Mouse (Mus musculus): ENCODE measurements around the gene Gm20716.

The Gm20716 gene

DNA sequence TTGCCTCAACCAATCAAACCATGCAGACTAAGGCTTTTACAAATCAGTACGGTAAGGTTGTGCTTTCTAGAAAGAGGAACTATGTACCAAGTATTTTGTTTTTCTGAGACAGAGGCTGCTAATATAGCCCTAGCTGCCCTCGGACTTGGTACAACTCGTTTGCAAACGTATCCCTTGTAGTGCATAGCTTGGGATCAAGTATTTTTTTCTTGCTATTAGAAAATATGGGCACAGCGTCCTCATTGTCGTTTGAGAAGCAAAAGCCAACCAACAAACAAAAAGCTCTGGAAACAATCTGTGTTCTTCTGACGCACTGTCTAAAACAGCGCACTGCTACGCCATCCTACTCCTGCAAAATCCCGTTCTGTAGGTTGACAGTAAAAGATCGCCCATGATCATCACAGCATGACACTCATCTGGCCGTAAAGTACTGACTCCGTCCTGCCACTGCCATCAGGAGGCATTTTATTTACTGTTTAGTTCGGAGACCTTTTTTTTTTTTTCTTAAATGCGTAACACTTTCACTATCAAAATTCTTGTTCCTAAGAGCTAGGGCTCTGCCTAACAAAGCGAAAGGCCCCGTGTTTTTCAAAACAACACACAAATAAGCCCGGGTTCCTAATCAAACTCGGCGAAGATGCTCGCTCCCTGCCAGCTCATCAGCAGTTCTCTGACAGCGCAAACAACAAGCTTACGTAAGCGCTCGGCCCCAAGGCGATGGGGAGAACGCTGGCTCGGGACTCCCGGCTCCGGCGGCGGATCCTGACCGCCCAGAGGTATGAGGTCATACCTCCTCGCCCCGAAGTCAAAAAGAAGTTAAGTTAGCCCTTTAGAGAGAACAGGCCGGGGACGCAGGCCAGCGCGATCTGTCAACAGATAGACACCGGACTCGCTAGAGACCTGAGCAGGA is 793 bp downstream of the Gm20716 start:
- DNase-seq (ENCODE audit: low spot score), result peak; percentile 56

DNA sequence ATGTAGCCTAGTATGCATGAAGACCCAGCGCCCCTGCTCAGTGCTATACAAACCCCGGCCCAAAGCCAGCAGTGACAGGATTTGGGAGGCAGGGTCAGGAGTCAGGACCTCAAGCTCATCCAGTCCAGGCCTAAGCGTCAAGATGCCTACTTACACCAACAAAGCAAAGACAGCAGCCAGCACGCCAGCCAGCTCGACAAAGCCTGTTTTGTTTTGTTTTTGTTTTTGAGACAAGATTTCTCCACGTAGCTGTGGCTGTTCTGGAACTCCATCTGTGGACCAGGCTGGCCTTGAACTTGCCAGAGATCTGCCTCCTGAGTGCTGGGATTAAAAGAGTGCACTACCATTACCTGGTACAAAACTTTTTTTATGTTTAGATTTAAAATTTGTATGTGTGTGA is 6.8 kb downstream of the Gm20716 start:
- no peak for DNase-seq (ENCODE audit: low spot score)

DNA sequence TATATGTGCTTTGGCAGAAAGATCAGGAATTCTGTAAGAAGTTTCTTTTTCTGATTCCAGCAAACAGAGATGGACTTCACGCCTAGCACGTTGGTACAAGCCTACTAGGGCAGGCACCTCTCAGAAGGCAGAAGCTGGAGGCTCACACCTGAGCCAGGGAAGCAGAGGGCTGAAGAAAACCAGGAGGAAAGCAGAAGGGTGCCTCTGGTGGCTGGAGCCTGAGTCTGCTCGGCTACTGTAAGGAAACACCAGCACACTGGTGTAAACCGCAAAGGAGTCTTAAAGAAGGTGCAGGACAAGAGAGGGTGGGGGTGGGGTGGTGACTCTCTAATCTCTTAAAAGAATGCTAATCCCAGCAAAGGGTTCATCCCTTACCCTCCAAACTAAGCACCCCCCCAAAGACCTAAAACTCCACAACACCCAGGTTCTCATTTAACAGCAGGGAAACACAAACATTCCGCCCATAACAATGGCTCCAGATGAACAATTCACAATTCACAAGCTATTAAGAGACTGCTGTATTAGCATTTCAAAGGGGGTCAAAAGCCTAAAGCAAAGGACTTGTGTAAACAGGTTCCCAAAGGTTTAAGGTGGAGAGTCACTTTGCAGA is 16.3 kb downstream of the Gm20716 start:
- no peak for DNase-seq (ENCODE audit: low spot score)

DNA sequence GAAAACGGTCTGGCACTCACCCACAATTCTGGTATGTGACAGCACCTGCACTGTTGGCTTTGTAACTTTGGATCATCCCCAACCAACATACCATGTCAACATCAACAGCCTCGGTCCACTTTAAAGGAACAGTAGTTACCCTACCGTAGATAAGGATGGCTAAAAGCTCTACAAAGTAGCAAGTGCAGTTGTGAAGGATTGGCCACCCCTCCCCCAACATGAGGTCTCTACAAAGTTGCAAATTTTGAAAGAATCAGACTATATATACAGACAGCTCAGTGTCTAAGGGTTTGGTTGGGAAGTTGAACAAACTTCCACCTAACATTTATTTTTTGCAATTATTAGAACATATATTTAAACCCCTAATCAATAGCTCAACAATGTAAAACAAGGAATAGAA is 22.3 kb downstream of the Gm20716 start:
- DNase-seq (ENCODE audit: low spot score), result peak; percentile 80

DNA sequence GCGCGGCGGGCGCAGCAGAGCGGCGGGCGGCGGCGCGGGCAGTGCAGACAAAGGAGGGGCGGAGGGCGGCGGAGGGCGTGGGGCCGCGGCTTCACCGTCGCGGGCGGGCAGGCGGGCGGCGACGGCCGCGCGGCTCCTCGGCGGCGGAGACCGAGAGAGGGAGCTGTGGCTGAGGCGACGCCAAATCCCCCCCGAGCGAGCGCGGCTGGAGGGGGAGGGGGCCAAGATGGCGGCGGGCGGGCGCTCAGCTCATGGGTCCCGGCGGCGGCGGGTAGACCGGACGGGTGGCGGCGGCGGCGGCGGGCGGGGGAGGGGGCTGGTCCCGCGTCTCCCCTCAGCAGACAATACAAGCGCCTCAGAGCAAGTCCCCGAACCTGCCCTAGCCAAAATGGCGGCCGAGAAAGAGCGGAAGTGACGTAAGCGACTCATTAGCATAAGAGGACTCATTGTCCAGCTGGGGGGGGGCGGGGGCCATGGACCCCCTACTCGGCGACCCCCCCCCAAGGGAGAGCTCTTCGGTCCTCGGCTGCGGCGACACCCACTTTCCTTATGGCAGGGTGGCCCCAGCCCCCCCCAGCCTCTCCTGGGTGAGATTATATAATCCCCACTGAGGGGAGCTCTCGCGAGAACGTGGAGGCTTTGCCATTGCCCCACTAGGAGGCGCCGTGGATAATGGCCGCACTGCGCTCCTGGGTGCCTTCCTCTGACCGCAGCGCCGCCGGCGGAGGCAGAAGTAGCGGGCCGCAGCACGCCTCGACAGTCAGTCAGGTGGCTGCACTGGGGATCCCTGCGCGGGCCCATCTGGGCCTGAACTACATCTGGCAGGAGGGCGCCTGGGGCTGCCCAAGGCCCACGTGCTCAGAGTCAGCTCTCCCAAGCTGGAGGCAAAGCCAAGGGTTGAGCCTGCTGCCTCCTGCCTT is 23.2 kb downstream of the Gm20716 start, which contains the start of gene Adnp:
Gene Adnp (minus strand): TSS at position 388 of the 920 bp plus-strand sequence.
- DNase-seq (ENCODE audit: low spot score), result peak; percentile 97

DNA sequence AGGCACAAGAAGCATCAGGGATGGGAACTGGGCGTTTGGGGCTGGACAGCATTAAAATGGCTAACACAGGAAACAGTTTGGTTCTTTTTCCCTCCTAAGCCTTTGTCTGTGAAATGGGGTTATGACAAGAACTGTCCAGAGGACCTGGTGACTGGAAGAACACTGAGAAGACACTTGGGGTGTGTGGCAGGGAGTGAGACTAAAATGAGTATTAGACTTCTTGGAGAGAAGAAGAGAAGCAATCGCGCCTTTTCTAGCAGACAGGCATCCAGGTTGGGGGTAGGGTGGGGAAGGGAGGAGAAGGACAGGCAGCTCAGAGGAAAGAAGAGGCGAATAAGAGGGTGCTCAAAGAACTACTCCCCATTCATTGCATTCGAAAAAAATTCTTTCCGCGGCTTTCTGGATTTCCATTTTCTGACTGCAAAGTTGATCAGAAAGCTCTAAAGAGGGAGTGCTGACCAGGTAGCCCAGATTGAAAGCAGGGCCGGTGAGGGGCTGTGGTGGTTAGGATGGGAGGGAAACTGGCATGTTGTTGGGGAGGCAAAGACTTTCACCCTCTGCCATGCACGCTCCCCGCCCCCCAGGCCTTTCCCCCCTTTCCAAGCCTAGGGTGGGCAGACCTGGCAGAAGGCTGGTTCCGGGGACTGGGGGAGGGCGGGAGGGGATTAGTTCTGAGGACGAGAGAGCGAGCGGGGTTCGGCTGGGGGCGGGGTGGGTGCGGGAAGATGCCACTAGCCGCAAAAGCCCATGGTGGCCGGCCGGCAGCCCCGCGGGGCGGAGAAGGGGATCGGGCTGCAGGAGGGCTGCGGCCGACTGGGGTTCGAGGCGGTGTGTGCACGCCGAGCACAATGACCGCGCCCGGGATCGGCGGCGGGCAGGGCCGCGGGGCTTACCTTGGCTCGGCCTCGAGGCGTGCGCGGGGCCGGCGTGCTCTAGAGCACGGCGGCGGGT is 24.2 kb downstream of the Gm20716 start:
- peak; percentile 64 for DNase-seq (ENCODE audit: low spot score)

DNA sequence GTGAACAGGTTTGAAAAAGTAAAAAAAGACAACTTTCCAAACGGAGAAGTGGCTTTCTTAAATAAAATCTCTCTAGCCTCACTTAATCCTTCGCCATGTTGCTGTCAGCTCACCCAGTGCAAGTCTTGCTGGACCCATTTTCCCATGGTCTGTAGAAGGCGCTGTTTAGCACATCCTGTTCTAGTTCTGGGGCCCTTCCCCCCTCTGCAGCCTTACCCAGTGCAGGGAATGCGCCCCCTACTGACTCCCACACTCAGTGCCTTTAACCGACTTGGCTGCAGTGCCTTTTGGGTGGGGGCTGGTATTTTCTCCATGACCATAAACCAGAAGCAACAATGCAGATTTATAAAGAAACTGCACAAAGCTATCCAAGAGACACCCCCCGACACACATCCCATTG is 24.9 kb downstream of the Gm20716 start:
- peak; percentile 94 for DNase-seq (ENCODE audit: low spot score)

DNA sequence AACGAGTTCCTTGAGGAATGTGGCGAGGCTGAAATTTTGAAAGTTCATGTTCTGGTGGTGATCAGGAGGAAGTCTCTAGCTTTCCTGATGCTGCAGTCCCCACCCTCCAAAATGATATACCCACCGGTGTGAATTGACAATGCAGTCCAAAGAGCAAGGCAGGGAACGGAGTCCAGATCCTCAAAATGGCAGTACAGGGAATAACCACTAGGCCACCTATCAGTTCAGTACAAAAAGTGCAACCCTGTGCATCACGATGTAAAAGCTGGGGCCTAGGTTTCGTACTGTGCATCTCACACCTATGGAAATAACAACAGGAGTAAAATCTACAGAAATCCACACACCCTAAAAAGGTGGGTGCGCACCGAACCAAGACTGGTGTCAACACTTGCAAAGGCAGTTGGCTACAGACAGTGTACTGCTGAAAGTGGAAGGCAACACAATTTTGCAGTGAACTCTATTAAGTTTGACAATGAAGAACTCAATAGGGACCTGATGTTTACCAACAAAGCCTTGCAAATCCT is 25.6 kb downstream of the Gm20716 start:
- DNase-seq (ENCODE audit: low spot score), result no peak

DNA sequence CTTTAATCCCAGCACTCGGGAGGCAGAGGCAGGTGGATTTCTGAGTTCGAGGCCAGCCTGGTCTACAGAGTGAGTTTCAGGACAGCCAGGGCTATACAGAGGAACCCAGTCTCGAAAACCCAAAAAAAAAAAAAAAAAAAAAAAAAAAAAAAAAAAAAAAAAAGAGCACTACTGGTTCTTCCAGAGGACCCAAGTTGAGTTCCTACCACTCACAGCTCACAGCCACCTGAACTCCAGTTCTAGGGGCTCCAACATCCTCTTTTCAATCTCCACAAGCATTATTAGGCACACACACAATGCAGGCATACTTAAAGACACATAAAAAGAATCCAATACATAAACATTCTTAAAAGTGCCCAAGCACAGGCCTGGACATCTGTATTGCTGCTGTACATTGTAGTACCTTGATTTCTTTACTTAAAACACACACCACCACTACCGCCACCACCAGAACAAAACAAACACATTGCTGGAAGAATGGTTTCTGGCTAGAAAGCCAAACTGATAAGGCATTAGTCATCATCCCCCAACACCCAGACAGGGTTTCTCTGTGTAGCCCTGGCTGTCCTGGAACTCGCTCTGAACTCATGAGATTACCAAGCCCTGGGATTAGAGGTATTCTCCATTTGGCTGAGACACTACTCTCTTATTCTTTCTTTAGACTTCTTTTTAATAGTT is 30.0 kb downstream of the Gm20716 start:
- no peak for DNase-seq (ENCODE audit: low spot score)

DNA sequence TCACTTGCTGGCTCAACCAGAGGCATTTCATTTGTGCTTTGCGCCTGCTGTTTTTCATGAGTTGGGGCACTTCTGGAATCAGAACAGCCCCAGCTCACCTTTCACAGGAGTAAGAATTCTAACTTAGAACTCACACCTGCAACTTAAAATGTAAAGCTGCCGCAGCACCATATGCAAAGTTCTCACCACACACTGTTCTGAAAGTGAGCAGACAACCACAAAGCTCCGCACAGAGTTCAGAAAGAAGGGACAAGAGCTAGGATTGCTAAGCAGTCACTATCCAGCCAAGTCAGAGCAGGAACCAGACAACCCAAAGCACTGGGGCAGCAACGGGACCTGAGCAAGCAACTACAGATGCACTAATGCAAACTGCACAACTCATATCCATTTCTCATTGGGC is 30.7 kb downstream of the Gm20716 start:
- no peak for DNase-seq (ENCODE audit: low spot score)

DNA sequence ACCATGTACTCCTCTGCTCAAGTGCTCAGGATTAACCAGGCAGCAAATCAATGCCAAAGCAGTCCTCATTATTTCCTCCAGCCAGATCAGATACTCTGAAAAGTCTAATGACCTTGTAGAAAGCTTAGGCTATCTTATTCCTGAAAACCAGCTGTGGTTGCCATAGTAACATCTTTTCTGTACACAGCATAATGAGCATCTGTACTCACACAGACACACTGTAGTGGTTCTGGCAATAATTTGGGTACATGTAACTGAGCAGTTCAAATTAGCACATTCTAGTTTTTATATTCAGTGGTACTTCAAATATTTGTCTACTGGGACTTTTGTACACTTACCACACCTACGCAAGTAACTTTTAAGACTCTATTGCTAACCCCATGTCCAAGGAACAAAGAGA is 31.7 kb downstream of the Gm20716 start:
- no peak for DNase-seq (ENCODE audit: low spot score)

DNA sequence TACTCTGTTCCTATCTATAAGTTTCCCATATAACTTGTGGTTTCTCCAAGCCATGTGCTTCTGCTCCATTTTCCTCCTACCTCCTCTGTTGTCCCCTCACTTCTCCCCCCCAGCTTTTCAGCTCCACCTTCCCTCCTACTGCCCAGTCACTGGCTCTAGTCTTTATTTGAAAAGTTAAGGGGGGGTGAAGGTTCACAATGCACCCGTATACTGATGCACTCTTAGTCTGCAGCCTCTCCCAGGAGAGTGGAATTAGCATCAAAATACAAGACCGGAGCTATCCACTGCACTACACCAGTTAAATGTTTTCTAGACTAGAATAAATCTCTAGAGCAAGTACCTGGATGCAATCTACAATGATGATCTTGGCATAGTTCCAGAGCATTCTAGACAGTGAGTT is 34.4 kb downstream of the Gm20716 start:
- no peak for DNase-seq (ENCODE audit: low spot score)

DNA sequence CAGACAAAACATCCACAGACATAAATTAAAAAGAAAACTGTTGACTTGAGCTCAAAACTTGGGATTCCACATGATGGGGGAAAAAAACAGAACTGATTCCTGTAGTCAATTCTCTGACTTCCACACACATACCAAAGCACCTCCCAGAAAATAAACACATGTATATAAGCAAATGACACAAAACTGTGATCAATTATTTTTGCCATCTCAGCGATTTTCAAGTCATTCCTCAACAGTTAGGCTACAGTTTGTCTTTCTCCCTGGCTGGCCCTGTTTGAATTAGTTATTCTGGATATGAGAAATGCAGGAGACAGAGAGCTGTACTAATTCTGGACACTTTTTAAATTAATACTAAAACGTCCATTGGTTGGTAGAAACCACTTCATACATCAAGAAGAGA is 36.5 kb downstream of the Gm20716 start:
- DNase-seq (ENCODE audit: low spot score), result no peak

DNA sequence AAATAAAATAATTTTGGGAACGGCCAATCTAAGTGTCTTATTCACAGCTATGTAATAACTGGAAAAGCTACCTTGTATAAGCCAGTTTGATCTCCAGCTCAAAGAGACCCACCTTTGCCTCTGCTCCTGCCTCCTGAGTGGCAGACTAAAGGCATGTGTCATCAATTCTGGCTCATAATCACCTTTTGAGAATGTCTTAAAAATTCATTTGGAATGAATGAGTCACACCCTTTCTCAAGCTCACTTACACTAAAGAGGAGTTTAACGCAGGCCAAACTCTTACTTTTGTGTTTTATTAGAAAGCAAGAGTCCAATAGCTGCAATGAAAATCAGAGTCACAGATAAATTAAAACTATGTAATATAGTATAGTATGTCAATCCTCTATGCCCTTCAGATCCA is 38.3 kb downstream of the Gm20716 start:
- DNase-seq (ENCODE audit: low spot score), result no peak

DNA sequence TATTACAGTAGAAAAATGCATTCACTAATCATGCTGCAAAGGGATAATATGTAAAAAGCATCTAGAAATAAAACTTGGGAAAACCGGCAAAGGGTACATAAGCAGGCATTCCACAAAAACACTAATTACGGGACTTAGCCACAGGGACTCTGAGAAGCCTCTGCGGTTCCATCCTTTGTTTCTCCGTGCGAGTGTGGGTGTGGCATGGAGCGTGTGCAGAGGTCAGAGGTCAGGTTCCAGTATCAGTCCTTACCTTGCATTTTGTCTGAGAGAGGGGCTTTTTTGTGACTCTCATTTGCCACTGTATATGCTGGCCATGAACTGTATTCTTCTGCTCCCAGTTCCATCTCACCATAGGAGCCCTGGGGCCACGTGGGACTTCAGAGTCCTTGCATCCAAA is 54.2 kb downstream of the Gm20716 start:
- no peak for DNase-seq (ENCODE audit: low spot score)

DNA sequence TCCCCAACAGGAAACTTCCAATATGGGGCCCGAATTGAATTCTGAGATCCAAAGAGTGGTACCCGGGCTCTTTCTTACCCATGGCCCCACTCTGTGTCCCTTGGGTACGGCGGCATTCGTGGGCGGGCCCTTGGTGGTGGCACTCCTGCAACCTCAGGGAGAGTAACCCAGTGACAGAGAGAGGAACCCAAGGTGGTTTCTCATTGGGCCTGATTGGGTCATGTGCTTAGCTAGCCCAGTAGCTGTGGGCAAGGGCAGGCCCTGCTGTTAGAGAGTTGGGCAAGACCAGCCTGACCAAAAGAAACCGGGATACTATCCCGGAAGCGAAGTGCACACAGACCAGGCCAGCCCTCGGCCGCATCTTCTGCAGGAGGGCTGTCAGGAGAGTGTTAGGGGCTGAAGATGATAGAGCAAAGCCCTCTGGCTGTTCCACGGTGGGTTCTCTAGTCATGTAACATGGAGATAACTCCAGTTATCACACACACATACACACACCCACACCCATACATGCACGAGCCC is 59.9 kb downstream of the Gm20716 start:
- DNase-seq (ENCODE audit: low spot score), result peak; percentile 62

DNA sequence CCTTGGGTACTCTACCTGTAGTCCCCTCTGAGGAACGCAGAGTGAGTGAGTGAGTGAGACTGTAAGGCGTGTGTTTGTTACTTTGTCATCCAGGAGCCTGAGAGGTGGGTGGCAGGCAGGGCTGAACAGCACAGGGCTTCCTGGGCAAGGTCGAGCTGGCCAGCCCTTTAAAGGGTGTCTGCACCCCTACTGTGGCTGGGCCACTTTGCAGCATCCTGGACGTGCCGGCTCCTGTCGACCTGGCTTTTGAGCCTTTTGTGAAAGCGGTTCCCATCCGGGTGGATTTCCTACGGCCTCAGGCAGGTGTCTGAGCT is 60.4 kb downstream of the Gm20716 start:
- DNase-seq (ENCODE audit: low spot score), result peak; percentile 43

DNA sequence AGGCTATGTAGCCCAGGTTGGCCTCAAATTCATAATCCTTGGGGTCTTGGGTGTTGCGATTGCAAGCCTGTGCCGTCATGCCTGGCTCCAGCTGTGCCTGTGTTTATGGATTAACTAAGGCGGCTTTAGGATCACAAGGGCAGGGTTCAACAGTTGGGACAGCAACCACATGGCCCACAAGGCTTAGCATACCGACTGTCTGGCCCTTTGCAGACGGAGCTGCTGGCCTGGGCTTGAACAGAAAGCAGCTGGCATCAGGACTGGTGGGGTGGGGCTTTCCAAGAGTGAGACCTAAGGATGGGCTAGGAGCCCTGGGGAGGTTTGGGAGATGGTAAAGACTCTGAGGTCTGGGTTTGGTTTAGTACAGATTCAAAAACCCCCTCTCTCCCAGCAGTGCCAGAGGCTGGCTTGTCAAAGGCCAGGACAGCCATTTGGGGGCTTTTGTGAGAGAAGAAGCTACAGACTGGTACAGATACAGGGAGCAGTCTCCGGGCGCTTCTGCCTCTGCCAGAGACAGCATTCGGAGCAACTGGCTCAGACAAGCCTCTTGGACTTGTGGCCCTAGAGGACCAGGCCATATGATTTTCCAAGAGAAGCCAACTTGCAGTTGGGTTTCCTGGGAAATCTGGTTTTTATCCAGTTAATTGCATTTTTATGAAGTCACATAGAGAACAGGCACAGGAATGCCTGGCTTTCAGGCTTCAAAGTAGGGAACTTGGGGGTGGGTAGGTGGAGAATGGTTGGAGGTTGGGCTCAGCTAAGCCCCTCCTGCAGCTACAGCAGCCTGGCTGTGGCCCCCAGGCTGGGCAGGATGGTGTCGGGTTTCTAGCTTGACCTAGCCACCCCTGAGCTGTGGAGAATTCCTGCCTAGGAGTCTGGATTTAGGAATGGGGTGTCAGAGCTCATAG is 61.0 kb downstream of the Gm20716 start:
- DNase-seq (ENCODE audit: low spot score), result peak; percentile 44

DNA sequence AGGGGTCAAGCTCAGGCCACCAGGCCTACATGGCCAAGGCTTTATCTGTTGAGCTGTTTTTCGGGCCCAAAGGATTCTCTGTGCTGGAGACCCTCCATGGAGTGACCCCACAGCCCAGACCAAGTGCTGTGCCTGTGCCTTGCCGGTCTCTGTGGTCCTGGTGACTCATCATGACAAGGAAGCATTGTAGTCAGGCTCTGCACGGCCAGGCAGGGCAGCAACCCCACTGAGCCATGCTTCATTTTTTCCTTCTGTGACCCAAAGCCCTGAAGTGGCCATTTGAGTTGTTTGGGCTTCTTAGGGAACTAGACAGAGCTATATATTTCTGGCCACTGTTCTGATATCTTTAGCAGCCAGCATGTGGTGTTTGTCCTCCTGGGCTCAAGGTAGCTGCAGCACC is 62.4 kb downstream of the Gm20716 start:
- no peak for DNase-seq (ENCODE audit: low spot score)
